Mouse (Mus musculus): ENCODE data around the gene Vamp3. TPM values are rescaled to one million over a fixed set of nuclear protein-coding genes. Genes with fewer than 3 reads are reported as not detected.
A peak's percentile ranks its signal among the peaks of the same experiment; 100 is the strongest.

The Vamp3 gene
- polyA plus RNA-seq, 1 experiment: 0.14 TPM

DNA sequence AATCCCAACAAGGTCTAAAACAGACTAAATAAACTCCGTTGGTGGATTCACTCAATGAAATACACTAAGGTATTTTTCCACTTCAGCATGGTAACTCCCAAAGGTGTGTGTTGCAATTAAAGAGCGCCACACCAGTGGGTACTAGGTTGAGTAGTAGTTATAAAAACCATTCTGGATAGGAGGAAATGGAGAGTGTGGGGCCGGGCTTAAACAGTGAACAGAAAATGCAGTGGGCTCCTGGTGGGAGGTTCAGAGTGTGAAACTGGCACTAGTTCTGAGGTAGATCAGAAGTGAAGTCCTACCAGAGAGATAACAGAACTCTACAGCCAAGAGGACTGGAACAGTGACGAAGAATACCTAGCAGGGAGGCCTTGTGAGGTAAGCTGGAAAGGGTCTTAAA lies 871 bp upstream of the Vamp3 start:
- TF ChIP-seq TAL1 (IDR thresholded peaks at IDR 0.05; ENCODE audit: low read length) (no peak), GATA1 (IDR thresholded peaks at IDR 0.05; ENCODE audit: low read length) (no peak)
- peak overlapping the region; percentile 100 for H3K4me3 ChIP-seq (replicated peaks)
- peaks cover 23% of the 10 kb centered on the region for H3K4me1 ChIP-seq (ENCODE audit: control insufficient read depth)
- H3K27me3 ChIP-seq (ENCODE audit: control insufficient read depth): no peaks in the 10 kb centered on the region
- peaks cover 25% of the 10 kb centered on the region for H3K36me3 ChIP-seq (ENCODE audit: control insufficient read depth)
- H3K9me3 ChIP-seq (ENCODE audit: control insufficient read depth, low read length): peaks cover 10% of the 10 kb centered on the region

DNA sequence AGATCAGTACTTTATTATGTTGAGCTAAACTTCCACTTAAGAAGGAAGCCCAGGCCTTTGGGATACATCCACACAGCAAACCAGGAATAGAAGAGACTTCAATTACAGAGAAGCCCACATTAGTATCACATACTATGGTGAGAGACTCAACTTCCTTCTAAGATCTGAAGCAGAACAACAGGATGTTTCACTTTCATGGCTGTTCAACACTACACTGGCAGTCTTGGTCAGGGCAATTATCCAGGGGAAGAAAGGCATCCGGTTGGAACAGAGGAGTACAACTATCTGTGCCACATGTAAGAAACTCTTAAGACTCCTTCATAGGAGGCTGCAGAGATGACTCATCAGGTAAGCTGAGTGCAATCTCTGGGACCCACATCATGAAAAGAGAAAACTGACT lies 6.6 kb downstream of the Vamp3 start:
- peaks cover 85% of the 10 kb centered on the region for H3K36me3 ChIP-seq (ENCODE audit: control insufficient read depth)
- H3K4me1 ChIP-seq (ENCODE audit: control insufficient read depth): peaks cover 9% of the 10 kb centered on the region
- no peaks in the 10 kb centered on the region for H3K9me3 ChIP-seq (ENCODE audit: control insufficient read depth, low read length)
- TF ChIP-seq TAL1 (IDR thresholded peaks at IDR 0.05; ENCODE audit: low read length) (no peak), GATA1 (IDR thresholded peaks at IDR 0.05; ENCODE audit: low read length) (no peak)
- H3K4me3 ChIP-seq (replicated peaks): no peak overlapping the region
- H3K27me3 ChIP-seq (ENCODE audit: control insufficient read depth): no peaks in the 10 kb centered on the region

DNA sequence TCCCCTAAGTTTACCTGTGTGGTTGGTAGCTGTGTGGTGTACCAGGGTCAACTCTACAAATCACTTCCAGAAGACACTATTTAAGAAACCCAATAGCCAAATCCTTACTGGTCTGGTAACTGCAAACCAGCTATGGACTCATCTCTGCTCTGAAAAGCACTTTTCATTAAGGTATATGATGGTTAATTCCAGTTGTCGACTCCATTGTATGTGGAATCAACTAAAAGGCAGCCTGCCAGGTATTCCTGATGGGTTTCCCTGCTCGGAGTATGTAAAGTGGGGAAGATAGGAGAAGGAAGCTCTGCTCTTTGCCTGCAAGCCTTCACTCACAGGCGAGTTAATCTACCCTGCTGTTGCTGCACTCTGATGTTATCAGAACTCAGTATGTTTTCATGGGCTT lies 11.2 kb downstream of the Vamp3 start:
- no peak for TF ChIP-seq TAL1 (IDR thresholded peaks at IDR 0.05; ENCODE audit: low read length)
- no peak for TF ChIP-seq GATA1 (IDR thresholded peaks at IDR 0.05; ENCODE audit: low read length)
- Histone ChIP-seq H3K4me1 (ENCODE audit: control insufficient read depth) (peaks cover 16% of the 10 kb centered on the region), H3K9me3 (ENCODE audit: control insufficient read depth, low read length) (no peaks in the 10 kb centered on the region), H3K36me3 (ENCODE audit: control insufficient read depth) (peaks cover 47% of the 10 kb centered on the region), H3K27me3 (ENCODE audit: control insufficient read depth) (peaks cover 8% of the 10 kb centered on the region), H3K4me3 (replicated peaks) (no peak overlapping the region)

DNA sequence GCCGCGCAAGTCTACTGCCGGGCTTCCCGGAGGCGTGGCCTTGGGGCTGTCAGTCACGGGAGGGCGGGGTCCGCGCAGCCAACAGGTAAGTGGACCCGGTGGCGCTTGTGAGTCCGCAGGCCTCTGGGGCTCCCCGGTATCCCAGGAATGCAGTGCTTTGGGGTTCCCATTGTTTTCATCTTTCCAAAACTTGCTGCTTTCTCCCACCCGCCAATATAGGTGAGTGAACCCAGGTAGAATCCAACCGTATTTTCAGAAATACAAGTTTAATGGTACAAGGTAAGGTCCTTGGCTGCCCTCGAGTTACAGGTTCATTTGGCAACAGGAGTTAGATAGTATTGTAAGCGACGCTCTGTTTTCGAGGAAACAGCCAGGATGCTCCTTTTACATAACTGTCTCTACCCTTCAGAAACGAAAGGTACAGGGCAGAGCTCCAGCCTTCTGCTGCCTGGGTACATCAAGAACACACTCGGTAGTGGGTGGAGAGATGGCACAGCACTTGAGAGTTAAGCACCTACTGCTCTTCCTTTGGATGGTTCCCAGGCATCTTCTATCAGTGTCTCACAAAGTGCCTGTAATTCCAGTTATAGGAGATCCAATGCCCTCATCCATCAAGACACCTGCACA lies 12.7 kb downstream of the Vamp3 start:
- H3K36me3 ChIP-seq (ENCODE audit: control insufficient read depth): peaks cover 34% of the 10 kb centered on the region
- no peak for TF ChIP-seq TAL1 (IDR thresholded peaks at IDR 0.05; ENCODE audit: low read length)
- TF ChIP-seq GATA1 (IDR thresholded peaks at IDR 0.05; ENCODE audit: low read length): no peak
- H3K4me1 ChIP-seq (ENCODE audit: control insufficient read depth): peaks cover 16% of the 10 kb centered on the region

DNA sequence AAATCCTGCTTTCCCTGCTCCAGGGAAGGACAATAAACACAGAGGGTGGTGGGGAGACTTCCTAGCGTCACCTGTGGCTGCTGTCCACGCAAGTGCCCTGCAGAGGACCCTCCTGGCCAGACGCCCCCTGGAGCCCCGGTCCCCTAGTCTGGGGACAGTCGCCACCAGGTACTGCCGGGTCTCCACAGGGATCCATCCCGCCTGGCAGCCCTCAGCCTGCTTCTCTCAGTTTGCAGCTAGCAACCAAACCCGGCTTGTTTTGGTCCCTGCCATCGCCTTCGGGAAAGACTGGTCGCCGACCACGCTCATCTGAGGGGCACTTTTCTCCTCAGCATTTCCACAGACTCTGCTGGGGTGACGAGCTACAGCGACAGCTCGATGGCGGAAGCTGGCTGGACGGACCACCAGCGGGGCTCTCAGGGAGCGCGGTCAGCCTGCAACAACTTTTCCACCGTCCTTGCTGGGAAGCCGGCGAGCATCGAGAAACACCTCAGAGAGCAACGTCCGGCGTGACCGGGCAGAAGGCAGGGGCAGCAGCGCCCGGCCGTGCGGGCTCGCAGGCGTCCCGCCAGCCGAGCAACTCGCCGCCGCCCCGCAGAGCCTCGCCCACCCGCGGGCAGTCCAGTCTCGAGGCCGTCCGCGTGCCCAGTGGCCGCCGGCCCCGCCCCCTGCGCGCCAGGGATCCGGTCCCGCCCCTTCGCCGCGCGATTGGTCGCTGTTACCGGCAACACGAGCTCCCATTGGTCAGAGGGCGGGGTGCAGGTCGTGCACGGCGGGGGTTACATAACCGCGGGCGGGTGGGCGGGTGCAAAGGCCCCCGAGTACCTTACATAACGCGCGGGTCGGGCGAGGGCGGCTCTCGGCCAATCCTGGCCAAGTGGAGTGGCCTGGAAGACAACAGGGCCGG lies 13.5 kb downstream of the Vamp3 start, which contains the start of gene Per3:
Gene Per3, minus strand, starts transcription at position 629 of the 907 bp plus-strand sequence.
- peaks cover 26% of the 10 kb centered on the region for H3K36me3 ChIP-seq (ENCODE audit: control insufficient read depth)

More for the DNA sequence above, 12.7 kb downstream of the Vamp3 start:
- Histone ChIP-seq H3K9me3 (ENCODE audit: control insufficient read depth, low read length) (no peaks in the 10 kb centered on the region), H3K27me3 (ENCODE audit: control insufficient read depth) (peaks cover 8% of the 10 kb centered on the region), H3K4me3 (replicated peaks) (peak overlapping the region; percentile 74)

DNA sequence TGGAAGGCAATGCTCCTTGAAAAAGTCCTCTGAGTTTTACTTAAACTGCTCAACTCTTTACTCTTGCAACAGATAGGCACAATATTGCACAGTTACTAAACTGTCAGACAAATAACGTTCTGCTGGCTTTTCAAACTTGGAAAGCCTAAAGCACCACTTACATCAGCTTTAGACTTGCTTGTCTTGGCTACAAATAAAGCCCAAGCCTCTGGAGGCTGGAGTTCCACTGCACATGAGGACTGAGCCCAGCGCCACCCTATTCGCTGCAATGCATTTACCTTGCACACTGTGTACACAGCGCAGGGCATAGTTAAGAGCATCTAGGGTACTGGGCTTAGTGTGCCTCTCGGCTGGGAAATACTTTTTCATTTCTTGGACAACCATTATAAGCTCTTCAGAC lies 14.5 kb downstream of the Vamp3 start:
- H3K27me3 ChIP-seq (ENCODE audit: control insufficient read depth): peaks cover 8% of the 10 kb centered on the region
- H3K36me3 ChIP-seq (ENCODE audit: control insufficient read depth): peaks cover 16% of the 10 kb centered on the region
- peaks cover 16% of the 10 kb centered on the region for H3K4me1 ChIP-seq (ENCODE audit: control insufficient read depth)
- TF ChIP-seq GATA1 (IDR thresholded peaks at IDR 0.05; ENCODE audit: low read length): no peak
- no peak for TF ChIP-seq TAL1 (IDR thresholded peaks at IDR 0.05; ENCODE audit: low read length)
- H3K4me3 ChIP-seq (replicated peaks): no peak overlapping the region
- no peaks in the 10 kb centered on the region for H3K9me3 ChIP-seq (ENCODE audit: control insufficient read depth, low read length)

More for the DNA sequence above, 13.5 kb downstream of the Vamp3 start, which contains the start of gene Per3:
- Histone ChIP-seq H3K4me3 (replicated peaks) (peak within 1 kb of the TSS; percentile 74), H3K4me1 (ENCODE audit: control insufficient read depth) (peaks cover 16% of the 10 kb centered on the region), H3K27me3 (ENCODE audit: control insufficient read depth) (peaks cover 8% of the 10 kb centered on the region), H3K9me3 (ENCODE audit: control insufficient read depth, low read length) (no peaks in the 10 kb centered on the region)
- TF ChIP-seq TAL1 (IDR thresholded peaks at IDR 0.05; ENCODE audit: low read length): no peak
- TF ChIP-seq GATA1 (IDR thresholded peaks at IDR 0.05; ENCODE audit: low read length): no peak

DNA sequence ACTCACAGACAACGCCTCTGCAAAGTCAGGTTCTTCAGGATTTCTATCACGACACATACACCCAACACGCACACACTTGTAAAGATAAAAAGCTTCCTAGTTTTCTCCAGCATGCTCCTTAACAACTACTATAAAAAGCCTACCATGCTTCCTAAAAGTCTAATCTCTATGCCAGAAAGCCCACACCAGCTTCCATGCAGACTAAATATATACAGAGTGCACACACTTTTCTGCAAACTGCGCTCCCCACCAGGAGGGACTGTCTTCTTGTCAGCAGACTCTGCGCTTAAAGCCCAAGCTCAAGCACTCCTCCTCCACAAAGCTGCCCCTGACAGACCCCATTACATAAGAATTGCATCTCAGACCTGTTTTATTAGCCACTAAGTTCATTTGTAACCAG lies 16.3 kb downstream of the Vamp3 start:
- H3K4me3 ChIP-seq (replicated peaks): no peak overlapping the region
- no peak for TF ChIP-seq GATA1 (IDR thresholded peaks at IDR 0.05; ENCODE audit: low read length)
- no peak for TF ChIP-seq TAL1 (IDR thresholded peaks at IDR 0.05; ENCODE audit: low read length)
- H3K27me3 ChIP-seq (ENCODE audit: control insufficient read depth): peaks cover 8% of the 10 kb centered on the region
- H3K9me3 ChIP-seq (ENCODE audit: control insufficient read depth, low read length): no peaks in the 10 kb centered on the region
- H3K4me1 ChIP-seq (ENCODE audit: control insufficient read depth): peaks cover 16% of the 10 kb centered on the region
- peaks cover 5% of the 10 kb centered on the region for H3K36me3 ChIP-seq (ENCODE audit: control insufficient read depth)

DNA sequence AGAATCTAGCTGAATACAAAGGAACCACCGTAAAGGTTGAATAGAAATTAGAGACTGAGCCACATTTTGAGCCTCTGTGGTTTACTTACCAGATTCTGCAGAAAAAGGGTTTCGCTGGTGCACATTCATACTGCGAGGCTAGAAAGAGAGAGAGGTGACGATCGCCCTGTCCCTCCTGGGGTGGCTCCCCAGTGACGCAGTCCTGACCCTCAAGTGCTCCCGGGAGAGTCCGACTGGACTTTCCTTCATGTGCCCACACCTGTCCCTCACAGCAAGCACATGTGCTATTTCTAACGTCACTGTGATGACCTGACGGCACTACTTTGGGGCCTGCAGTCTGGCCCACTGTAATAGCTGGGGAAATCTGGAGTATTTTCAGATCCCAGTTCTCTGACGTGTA lies 20.0 kb downstream of the Vamp3 start:
- Histone ChIP-seq H3K4me1 (ENCODE audit: control insufficient read depth) (no peaks in the 10 kb centered on the region), H3K4me3 (replicated peaks) (no peak overlapping the region), H3K36me3 (ENCODE audit: control insufficient read depth) (peaks cover 5% of the 10 kb centered on the region; the same call in 1 of the 2 replicates), H3K9me3 (ENCODE audit: control insufficient read depth, low read length) (no peaks in the 10 kb centered on the region), H3K27me3 (ENCODE audit: control insufficient read depth) (no peaks in the 10 kb centered on the region)
- no peak for TF ChIP-seq GATA1 (IDR thresholded peaks at IDR 0.05; ENCODE audit: low read length)
- no peak for TF ChIP-seq TAL1 (IDR thresholded peaks at IDR 0.05; ENCODE audit: low read length)

DNA sequence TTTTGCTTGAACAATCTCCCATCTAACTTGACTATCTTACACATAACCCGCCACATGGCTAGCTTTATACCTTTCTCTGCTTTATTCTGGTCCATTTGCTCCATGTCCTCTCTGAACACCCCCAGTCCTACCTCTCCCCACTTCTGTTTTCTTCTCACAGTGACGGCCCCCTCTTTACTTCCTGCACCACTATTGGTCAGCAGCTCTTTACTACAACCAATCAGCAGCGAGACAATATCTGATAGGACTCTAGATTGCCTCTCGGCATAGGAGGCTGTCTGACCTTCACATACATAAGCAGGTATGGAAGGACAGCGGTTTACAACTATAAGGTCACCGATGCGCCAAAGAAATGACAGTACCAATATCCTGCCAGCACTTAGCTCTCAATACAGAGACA lies 21.2 kb downstream of the Vamp3 start:
- no peak overlapping the region for H3K4me3 ChIP-seq (replicated peaks)
- no peaks in the 10 kb centered on the region for H3K9me3 ChIP-seq (ENCODE audit: control insufficient read depth, low read length)
- H3K36me3 ChIP-seq (ENCODE audit: control insufficient read depth): peaks cover 7% of the 10 kb centered on the region; the same call in 1 of the 2 replicates
- no peak for TF ChIP-seq GATA1 (IDR thresholded peaks at IDR 0.05; ENCODE audit: low read length)
- no peak for TF ChIP-seq TAL1 (IDR thresholded peaks at IDR 0.05; ENCODE audit: low read length)
- H3K4me1 ChIP-seq (ENCODE audit: control insufficient read depth): no peaks in the 10 kb centered on the region
- no peaks in the 10 kb centered on the region for H3K27me3 ChIP-seq (ENCODE audit: control insufficient read depth)
